Mouse (Mus musculus): ENCODE data around the gene Csrp3.

Csrp3 gene

GRCm38 (mm10) chr7:48867576-48867975, 19.7 kb upstream of the Csrp3 start:
- no peak for DNase-seq (ENCODE audit: low spot score)

- no peak for DNase-seq (ENCODE audit: low spot score)
These were observed 17.0 kb upstream of the Csrp3 start for GRCm38 (mm10) chr7:48864671-48865458.

GRCm38 (mm10) chr7:48864199-48864598, 16.4 kb upstream of the Csrp3 start:
- DNase-seq (ENCODE audit: low spot score) = no peak

GRCm38 (mm10) chr7:48861796-48862195, 14.0 kb upstream of the Csrp3 start:
- no peak for DNase-seq (ENCODE audit: low spot score)

- DNase-seq (ENCODE audit: low spot score) = no peak
These were observed 13.1 kb upstream of the Csrp3 start for GRCm38 (mm10) chr7:48860948-48861347.

- no peak for DNase-seq (ENCODE audit: low spot score)
These were observed 11.5 kb upstream of the Csrp3 start for GRCm38 (mm10) chr7:48859362-48859761.

- DNase-seq (ENCODE audit: low spot score) = no peak
These were observed 10.4 kb upstream of the Csrp3 start for GRCm38 (mm10) chr7:48858257-48858656.

GRCm38 (mm10) chr7:48855461-48855860, 7.6 kb upstream of the Csrp3 start:
- DNase-seq (ENCODE audit: low spot score) = no peak

- DNase-seq (ENCODE audit: low spot score) = no peak
These were observed 5.7 kb upstream of the Csrp3 start for GRCm38 (mm10) chr7:48853496-48853895.

- no peak for DNase-seq (ENCODE audit: low spot score)
These were observed 3.8 kb upstream of the Csrp3 start for GRCm38 (mm10) chr7:48851529-48852104.

- no peak for DNase-seq (ENCODE audit: low spot score)
These were observed 1.1 kb downstream of the Csrp3 start for GRCm38 (mm10) chr7:48846755-48847154.

- DNase-seq (ENCODE audit: low spot score) = no peak
These were observed 2.4 kb downstream of the Csrp3 start for GRCm38 (mm10) chr7:48845213-48845973.

GRCm38 (mm10) chr7:48843541-48843940, 4.3 kb downstream of the Csrp3 start:
- no peak for DNase-seq (ENCODE audit: low spot score)

GRCm38 (mm10) chr7:48842353-48842752, 5.5 kb downstream of the Csrp3 start:
- no peak for DNase-seq (ENCODE audit: low spot score)

GRCm38 (mm10) chr7:48841538-48841937, 6.3 kb downstream of the Csrp3 start:
- no peak for DNase-seq (ENCODE audit: low spot score)

- DNase-seq (ENCODE audit: low spot score) = no peak
These were observed 7.3 kb downstream of the Csrp3 start for GRCm38 (mm10) chr7:48840545-48840944.

- no peak for DNase-seq (ENCODE audit: low spot score)
These were observed 9.4 kb downstream of the Csrp3 start for GRCm38 (mm10) chr7:48838434-48838833.

GRCm38 (mm10) chr7:48836949-48837348, 10.9 kb downstream of the Csrp3 start:
- DNase-seq (ENCODE audit: low spot score) = no peak

- no peak for DNase-seq (ENCODE audit: low spot score)
These were observed 12.7 kb downstream of the Csrp3 start for GRCm38 (mm10) chr7:48834989-48835626.

- DNase-seq (ENCODE audit: low spot score) = no peak
These were observed 13.4 kb downstream of the Csrp3 start for GRCm38 (mm10) chr7:48834371-48834970.

- no peak for DNase-seq (ENCODE audit: low spot score)
These were observed 15.1 kb downstream of the Csrp3 start for GRCm38 (mm10) chr7:48832735-48833134.

GRCm38 (mm10) chr7:48830395-48830794, 17.4 kb downstream of the Csrp3 start:
- no peak for DNase-seq (ENCODE audit: low spot score)
